9 mouse cellular contexts compared by ENCODE assay signal in the genomic region with DNA sequence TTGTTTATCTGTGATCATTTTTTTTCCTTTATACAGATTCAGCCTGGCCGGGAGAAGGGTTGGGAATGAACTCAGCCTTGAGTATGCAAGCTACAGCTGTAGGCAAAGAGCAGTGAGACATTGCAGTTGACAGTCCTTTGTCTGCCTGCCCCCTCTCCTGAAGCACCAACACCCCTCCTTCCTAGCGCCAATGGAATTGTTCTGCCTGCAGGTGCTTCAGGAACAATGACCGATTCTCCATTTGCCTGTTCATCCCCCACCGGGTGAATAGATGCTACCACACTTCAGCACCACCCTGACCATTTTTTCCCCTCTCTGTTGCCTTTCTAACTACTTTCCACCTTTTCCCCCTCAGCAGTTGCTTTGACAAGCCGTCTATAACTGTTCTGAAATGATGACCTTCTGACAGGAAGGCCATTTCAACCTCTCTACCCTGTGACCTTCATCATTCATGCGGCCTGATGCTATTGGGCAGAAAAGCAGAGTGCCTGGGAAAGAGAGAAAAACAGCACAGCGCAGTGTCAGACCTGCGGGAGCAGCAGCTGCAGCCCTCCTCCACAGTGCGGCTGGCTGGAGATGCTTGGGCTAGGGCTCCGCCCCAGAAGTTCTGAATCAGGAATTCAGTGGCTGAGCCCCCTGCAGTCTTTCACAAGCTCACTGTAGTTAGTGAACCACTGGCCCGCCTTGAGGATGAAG. TPM values are rescaled to one million over a fixed set of nuclear protein-coding genes. Genes with fewer than 3 reads are reported as not detected.
DNase-seq lines count a peak whose midpoint lies in the region; ATAC-seq and TF ChIP-seq lines count a peak whose summit lies in the region.
"Had no signal": no experiment of that assay in that cellular context is flagged by ENCODE, and none has a peak within 500 bp of the region (broad histone marks: within the 10 kb centered on the region; RNA-seq: fewer than 3 reads in every experiment).

No protein-coding gene starts in this region.

- no peak overlapping the region for H3K4me2 ChIP-seq in hindbrain, postnatal 0 days (ENCODE audit: low read depth, low read length)
- no peak overlapping the region for H3K4me2 ChIP-seq in neural tube, embryonic 15.5 days

- H3K27ac ChIP-seq in hindbrain, postnatal 0 days, result no peak overlapping the region
- 0 out of 2 replicates have a peak overlapping the region, but pooled peaks have one; percentile 24 for H3K27ac ChIP-seq in neural tube, embryonic 15.5 days (replicated peaks)

- peak; percentile 65 to 70 for DNase-seq in kidney, postnatal 4 days
- no peak for DNase-seq in kidney, postnatal 36 days
- peak; percentile 48 for DNase-seq in embryo, embryonic 9.5 days (ENCODE audit: extremely low spot score)
- peak; percentile 23 for DNase-seq in hindbrain, postnatal 0 days (ENCODE audit: low spot score)
- DNase-seq in B cell, adult 2 months, result no peak
- DNase-seq in cerebellum, adult 8-10 months, result no peak
- no peak for DNase-seq in right cerebral cortex, postnatal 4 days
- DNase-seq: thymus, postnatal 25 days had no signal

- no peak overlapping the region for H3K9ac ChIP-seq in hindbrain, postnatal 0 days (replicated peaks; ENCODE audit: low read length)
- H3K9ac ChIP-seq in neural tube, embryonic 15.5 days (replicated peaks), result no peak overlapping the region

- H3K4me3 ChIP-seq in hindbrain, postnatal 0 days (ENCODE audit: low read length), result no peak overlapping the region
- no peak overlapping the region for H3K4me3 ChIP-seq in neural tube, embryonic 15.5 days (replicated peaks)

- no peaks in the 10 kb centered on the region for H3K9me3 ChIP-seq in hindbrain, postnatal 0 days (ENCODE audit: low read length)
- H3K9me3 ChIP-seq in neural tube, embryonic 15.5 days (replicated peaks), result no peaks in the 10 kb centered on the region

- no peak for ATAC-seq in hindbrain, postnatal 0 days
- ATAC-seq in neural tube, embryonic 15.5 days (ENCODE audit: low FRiP score), result no peak

- 7% methylated on average over 11 of the region's 11 CpGs for WGBS in hindbrain, postnatal 0 days
- WGBS in neural tube, embryonic 15.5 days, result 4% methylated on average over 11 of the region's 11 CpGs

- H3K36me3 ChIP-seq in hindbrain, postnatal 0 days (ENCODE audit: insufficient read depth, low read length), result no peaks in the 10 kb centered on the region
- no peaks in the 10 kb centered on the region for H3K36me3 ChIP-seq in neural tube, embryonic 15.5 days

- no peaks in the 10 kb centered on the region for H3K4me1 ChIP-seq in hindbrain, postnatal 0 days (ENCODE audit: insufficient read depth, low read length)
- peaks cover 20% of the 10 kb centered on the region for H3K4me1 ChIP-seq in neural tube, embryonic 15.5 days

- no peak for TF ChIP-seq CTCF in hindbrain, postnatal 0 days (IDR thresholded peaks at IDR 0.05; ENCODE audit: low read depth)

- no peaks in the 10 kb centered on the region for H3K27me3 ChIP-seq in hindbrain, postnatal 0 days (ENCODE audit: insufficient read depth, low read length)
- H3K27me3 ChIP-seq in neural tube, embryonic 15.5 days (replicated peaks), result no peaks in the 10 kb centered on the region

RNA-seq across cellular contexts. Expression of a gene that starts 4.6 kb away (rescaled TPM):
- 71.8 and 91.3 TPM in 2 replicates for total RNA-seq in hindbrain, postnatal 0 days (2014; rRNA removed)
- 40.1 and 44.7 TPM in 2 replicates for polyA plus RNA-seq in hindbrain, postnatal 0 days (2015; fragmentation: Nextera tagmentation; extraction: Ambion mirVana)
- polyA plus RNA-seq in neural tube, embryonic 15.5 days (2015; fragmentation: Nextera tagmentation; extraction: Ambion mirVana), result 46.6 and 75.5 TPM in 2 replicates

RNA-seq across cellular contexts. Expression of a gene that starts 18.5 kb away (rescaled TPM):
- 47.5 and 63.2 TPM in 2 replicates for total RNA-seq in hindbrain, postnatal 0 days (2014; rRNA removed)
- 70.4 and 80.8 TPM in 2 replicates for polyA plus RNA-seq in hindbrain, postnatal 0 days (2015; fragmentation: Nextera tagmentation; extraction: Ambion mirVana)
- polyA plus RNA-seq in neural tube, embryonic 15.5 days (2015; fragmentation: Nextera tagmentation; extraction: Ambion mirVana), result 76.2 and 79.1 TPM in 2 replicates

Comparison
In these comparisons a context has a peak if more than half of its experiments do, and no peak if none do; other contexts are left out.
1. DNase-seq: peak in kidney, postnatal 4 days (2 of 2), embryo, embryonic 9.5 days (single experiment) and hindbrain, postnatal 0 days (single experiment); none in kidney, postnatal 36 days (0 of 2), B cell, adult 2 months (0 of 2), cerebellum, adult 8-10 months (single experiment) and right cerebral cortex, postnatal 4 days (single experiment).